Mouse (Mus musculus) CH12.LX (cell line): ENCODE measurements around the gene Cys1. TPM values are rescaled to one million over a fixed set of nuclear protein-coding genes. Genes with fewer than 3 reads are reported as not detected.
A peak's percentile ranks its signal among the peaks of the same experiment; 100 is the strongest.

Source experiments
- DNase-seq: peaks from one replicate; pipeline ENCODE4 v3.0.0-alpha.2; 2013; ENCODE audit errors: extremely low read depth
- H3K27ac ChIP-seq: 2 replicates; pipeline ENCODE4 v1.5.1; 2012; ENCODE audit warnings: low read depth, mild to moderate bottlenecking, control low read depth, moderate library complexity; ENCODE audit not compliant: insufficient read depth
- H3K27me3 ChIP-seq: replicated peaks from 2 replicates; pipeline ENCODE3; 2012; ENCODE audit warnings: inconsistent platforms
- H3K36me3 ChIP-seq, 2 experiments: replicated peaks in 1 of 2; 2 replicates each; pipeline versions ENCODE3 to v1.6.1; 2012; ENCODE audit warnings: inconsistent platforms in 1 of 2, low read length in 1 of 2, mild to moderate bottlenecking in 1 of 2, mixed read lengths in 1 of 2, moderate library complexity in 1 of 2; ENCODE audit not compliant: control insufficient read depth in 1 of 2, insufficient read depth in 1 of 2
- H3K4me1 ChIP-seq, 2 experiments: 2 replicates each; pipeline ENCODE4 v1.6.1; 2012; ENCODE audit warnings: inconsistent platforms in 1 of 2, moderate library complexity in 1 of 2; ENCODE audit not compliant: insufficient read depth in 2 of 2, control insufficient read depth in 1 of 2
- H3K4me2 ChIP-seq: 2 replicates; pipeline ENCODE4 v1.6.1; 2012; ENCODE audit warnings: low read depth, mild to moderate bottlenecking, control low read depth; ENCODE audit not compliant: poor library complexity, insufficient read depth, severe bottlenecking
- H3K4me3 ChIP-seq, 3 experiments: fragments of 150-350 bp in 1 of 3; sonication (generic) in 1 of 3; replicated peaks in 1 of 3; 2 replicates each; pipeline versions ENCODE3 to v1.5.1; 2011 to 2012; ENCODE audit warnings: low read depth in 2 of 3, low read length in 2 of 3, mild to moderate bottlenecking in 2 of 3, moderate library complexity in 2 of 3, control low read depth in 1 of 3, improper control_type of control experiment in 1 of 3, inconsistent platforms in 1 of 3, mixed read lengths in 1 of 3; ENCODE audit not compliant: poor library complexity in 1 of 3
- H3K79me2 ChIP-seq: replicated peaks from 2 replicates; pipeline ENCODE4 v1.6.1; 2012; ENCODE audit warnings: mild to moderate bottlenecking, moderate library complexity; ENCODE audit not compliant: control insufficient read depth, poor library complexity, insufficient read depth, severe bottlenecking; ENCODE audit errors: extremely low read depth
- H3K9ac ChIP-seq: 2 replicates; pipeline ENCODE4 v1.6.1; 2012; ENCODE audit warnings: low read depth, mild to moderate bottlenecking, control low read depth, moderate library complexity; ENCODE audit not compliant: insufficient read depth
- H3K9me3 ChIP-seq: replicated peaks from 2 replicates; pipeline ENCODE3; 2012; ENCODE audit warnings: low read length, inconsistent platforms, mixed read lengths
- BHLHE40 ChIP-seq: IDR thresholded peaks from 2 replicates; pipeline ENCODE4 v1.6.1; 2011; ENCODE audit warnings: mild to moderate bottlenecking, low read depth, low read length, improper control_type of control experiment
- CHD2 ChIP-seq: IDR thresholded peaks from 2 replicates; pipeline ENCODE4 v1.6.1; 2011; ENCODE audit warnings: low read length, improper control_type of control experiment
- CTCF ChIP-seq, 2 experiments: IDR thresholded peaks in 1 of 2; conservative IDR thresholded peaks in 1 of 2; 2 replicates each; pipeline ENCODE4 v1.5.1; 2011 to 2012; ENCODE audit warnings: low read depth in 2 of 2, low read length in 2 of 2, improper control_type of control experiment in 1 of 2, inconsistent platforms in 1 of 2, mild to moderate bottlenecking in 1 of 2, moderate library complexity in 1 of 2
- E2F4 ChIP-seq: IDR thresholded peaks from 2 replicates; pipeline ENCODE4 v1.6.1; 2011; ENCODE audit warnings: low read depth, low read length, improper control_type of control experiment; ENCODE audit not compliant: insufficient replicate concordance
- ELF1 ChIP-seq: IDR thresholded peaks from 2 replicates; pipeline ENCODE4 v1.6.1; 2014; ENCODE audit warnings: low read depth, mild to moderate bottlenecking, inconsistent platforms, low read length, improper control_type of control experiment
- ETS1 ChIP-seq: conservative IDR thresholded peaks from 2 replicates; pipeline ENCODE4 v1.6.1; 2012; ENCODE audit warnings: low read depth, mild to moderate bottlenecking, inconsistent platforms, low read length, improper control_type of control experiment, moderate library complexity
- HCFC1 ChIP-seq: IDR thresholded peaks from 2 replicates; pipeline ENCODE4 v1.6.1; 2012; ENCODE audit warnings: low read depth, mild to moderate bottlenecking, inconsistent platforms, low read length, improper control_type of control experiment
- IRF4 ChIP-seq: IDR thresholded peaks from 2 replicates; pipeline ENCODE4 v1.6.1; 2014; ENCODE audit warnings: low read depth, mild to moderate bottlenecking, inconsistent platforms, low read length, improper control_type of control experiment
- JUN ChIP-seq: IDR thresholded peaks from 2 replicates; pipeline ENCODE4 v1.6.1; 2011; ENCODE audit warnings: low read depth, mild to moderate bottlenecking, low read length, improper control_type of control experiment, moderate library complexity; ENCODE audit not compliant: insufficient read depth
- JUND ChIP-seq: conservative IDR thresholded peaks from 2 replicates; pipeline ENCODE4 v1.6.1; 2011; ENCODE audit warnings: low read depth, low read length, improper control_type of control experiment
- KAT2A ChIP-seq: IDR thresholded peaks from 2 replicates; pipeline ENCODE4 v1.6.1; 2012; ENCODE audit warnings: low read length, improper control_type of control experiment, inconsistent platforms; ENCODE audit not compliant: insufficient replicate concordance
- MAFK ChIP-seq: IDR thresholded peaks from 2 replicates; pipeline ENCODE4 v1.6.1; 2011; ENCODE audit warnings: low read length, improper control_type of control experiment; ENCODE audit not compliant: insufficient replicate concordance
- MAX ChIP-seq: IDR thresholded peaks from 2 replicates; pipeline ENCODE4 v1.6.1; 2011; ENCODE audit warnings: low read length, improper control_type of control experiment
- MAZ ChIP-seq: IDR thresholded peaks from 2 replicates; pipeline ENCODE4 v1.6.1; 2012; ENCODE audit warnings: low read depth, mild to moderate bottlenecking, inconsistent platforms, low read length, improper control_type of control experiment, moderate library complexity
- MEF2A ChIP-seq: IDR thresholded peaks from 2 replicates; pipeline ENCODE4 v1.6.1; 2014; ENCODE audit warnings: low read depth, mild to moderate bottlenecking, inconsistent platforms, low read length, improper control_type of control experiment, borderline replicate concordance
- MXI1 ChIP-seq: IDR thresholded peaks from 2 replicates; pipeline ENCODE4 v1.6.1; 2011; ENCODE audit warnings: mild to moderate bottlenecking, low read depth, low read length, improper control_type of control experiment
- MYC ChIP-seq: IDR thresholded peaks from 2 replicates; pipeline ENCODE4 v1.6.1; 2011; ENCODE audit warnings: low read depth, mild to moderate bottlenecking, improper control_type of control experiment, low read length
- NRF1 ChIP-seq: IDR thresholded peaks from 2 replicates; pipeline ENCODE4 v1.6.1; 2014; ENCODE audit warnings: low read depth, mild to moderate bottlenecking, inconsistent platforms, low read length, improper control_type of control experiment, moderate library complexity
- PAX5 ChIP-seq: IDR thresholded peaks from 2 replicates; pipeline ENCODE4 v1.6.1; 2012; ENCODE audit warnings: low read length, inconsistent platforms, mixed read lengths
- POLR2A ChIP-seq: IDR thresholded peaks from 2 replicates; pipeline ENCODE4 v1.6.1; 2011; ENCODE audit warnings: low read depth, mild to moderate bottlenecking, improper control_type of control experiment, low read length
- POLR2AphosphoS2 ChIP-seq: IDR thresholded peaks from 2 replicates; pipeline ENCODE4 v1.6.1; 2011; ENCODE audit warnings: low read depth, low read length, improper control_type of control experiment
- RAD21 ChIP-seq: IDR thresholded peaks from 2 replicates; pipeline ENCODE4 v1.6.1; 2011; ENCODE audit warnings: low read depth, mild to moderate bottlenecking, low read length, improper control_type of control experiment, moderate library complexity
- RCOR1 ChIP-seq: conservative IDR thresholded peaks from 2 replicates; pipeline ENCODE4 v1.6.1; 2012; ENCODE audit warnings: low read depth, mild to moderate bottlenecking, inconsistent platforms, low read length, improper control_type of control experiment
- SIN3A ChIP-seq: IDR thresholded peaks from 2 replicates; pipeline ENCODE4 v1.6.1; 2012; ENCODE audit warnings: low read length, improper control_type of control experiment, inconsistent platforms
- SMC3 ChIP-seq: IDR thresholded peaks from 2 replicates; pipeline ENCODE4 v1.6.1; 2011; ENCODE audit warnings: low read depth, low read length, improper control_type of control experiment
- UBTF ChIP-seq: IDR thresholded peaks from 2 replicates; pipeline ENCODE4 v1.6.1; 2012; ENCODE audit warnings: low read depth, mild to moderate bottlenecking, inconsistent platforms, low read length, improper control_type of control experiment, moderate library complexity
- USF2 ChIP-seq: conservative IDR thresholded peaks from 2 replicates; pipeline ENCODE4 v1.6.1; 2011; ENCODE audit warnings: low read depth, low read length, improper control_type of control experiment
- ZC3H11A ChIP-seq: IDR thresholded peaks from 2 replicates; pipeline ENCODE4 v1.6.1; 2012; ENCODE audit warnings: low read depth, mild to moderate bottlenecking, inconsistent platforms, low read length, improper control_type of control experiment
- ZKSCAN1 ChIP-seq: IDR thresholded peaks from 2 replicates; pipeline ENCODE4 v1.6.1; 2012; ENCODE audit warnings: low read depth, inconsistent platforms, low read length, improper control_type of control experiment, borderline replicate concordance
- ZMIZ1 ChIP-seq: IDR thresholded peaks from 2 replicates; pipeline ENCODE4 v1.6.1; 2012; ENCODE audit warnings: low read depth, mild to moderate bottlenecking, inconsistent platforms, low read length, improper control_type of control experiment
- ZNF384 ChIP-seq: IDR thresholded peaks from 2 replicates; pipeline ENCODE4 v1.6.1; 2012; ENCODE audit warnings: low read depth, low read length, improper control_type of control experiment, inconsistent platforms
- dilution Hi-C: fragments of 300-500 bp; cut with MboI; formaldehyde crosslinking; loops from 2 replicates; pipeline ENCODE4 v1.14.3; 2020; ENCODE audit warnings: low sequenced_read_pairs; ENCODE audit not compliant: extremely low pct_unique_long_range_greater_than_20kb, extremely low pct_ligation_motif_present
- in situ Hi-C: fragments of 300-500 bp; cut with MboI; formaldehyde crosslinking; loops from 3 replicates; pipeline ENCODE4 v1.14.3; 2019; ENCODE audit warnings: low sequenced_read_pairs, low pct_ligation_motif_present, low pct_unique_long_range_greater_than_20kb, mixed read lengths
- polyA plus RNA-seq: library from polyadenylated mRNA; unstranded; fragments of >175 nt; gene quantifications from 2 replicates; pipeline ENCODE4 v1.2.1, GENCODE M21; 2012; ENCODE audit warnings: low read depth; ENCODE audit not compliant: insufficient read length
- total RNA-seq, 2 experiments: library from RNA; depleted of rRNA; stranded (reverse); fragments of 300-350 nt in 1 of 2; fragments of >200 nt in 1 of 2; gene quantifications; 2 replicates each; pipeline ENCODE4 v1.2.3; 2012 to 2014

The Cys1 gene
- total and polyA plus RNA-seq, 3 experiments: not detected

DNA sequence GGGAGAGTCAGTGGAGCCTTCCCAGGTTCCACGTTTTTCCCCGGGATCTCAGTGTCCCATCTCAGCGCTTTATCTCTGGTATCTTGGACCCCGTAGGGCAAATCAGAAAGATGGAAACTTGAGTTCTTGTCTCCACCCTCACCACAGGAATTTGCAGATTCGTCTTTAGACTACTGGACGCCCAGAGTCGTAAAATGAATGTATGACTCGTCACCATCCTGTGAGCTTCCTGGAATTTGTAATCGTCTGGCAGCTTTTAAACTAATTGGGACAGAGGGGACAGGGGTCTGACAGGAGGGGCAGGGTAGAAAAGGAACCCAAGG lies 25.8 kb upstream of the Cys1 start:
- Histone ChIP-seq H3K4me3 (peak overlapping the region; percentile 72 to 86 (median 73)), H3K27ac (peak overlapping the region; percentile 2; the same call in 1 of the 2 replicates), H3K9me3 (no peaks in the 10 kb centered on the region), H3K79me2 (peaks cover 28% of the 10 kb centered on the region), H3K36me3 (peaks cover 19 to 46% of the 10 kb centered on the region in 2 experiments), H3K27me3 (no peaks in the 10 kb centered on the region), H3K4me1 (peaks cover 6 to 42% of the 10 kb centered on the region in 2 experiments), H3K4me2 (peak overlapping the region; percentile 77), H3K9ac (peak overlapping the region; percentile 85)
- no peak for TF ChIP-seq ZC3H11A
- no peak for TF ChIP-seq JUND
- no peak for TF ChIP-seq E2F4
- no peak for TF ChIP-seq UBTF
- no peak for TF ChIP-seq ELF1
- no peak for TF ChIP-seq CHD2
- no peak for TF ChIP-seq ZKSCAN1
- TF ChIP-seq USF2: no peak
- TF ChIP-seq IRF4: no peak
- no peak for TF ChIP-seq KAT2A
- no peak for TF ChIP-seq ZNF384
- in situ Hi-C loops (no loop called here), dilution Hi-C loops (no loop called here)
- DNase-seq: peak; percentile 55

GRCm38 (mm10) chr12:24706764-24707479 lies 25.3 kb upstream of the Cys1 start:
- in situ Hi-C loops: no loop called here
- Histone ChIP-seq H3K36me3 (peaks cover 14 to 43% of the 10 kb centered on the region in 2 experiments), H3K4me2 (peak overlapping the region; percentile 77), H3K9me3 (no peaks in the 10 kb centered on the region), H3K27ac (no peak overlapping the region; the same call in 1 of the 2 replicates), H3K9ac (peak overlapping the region; percentile 85), H3K79me2 (peaks cover 28% of the 10 kb centered on the region), H3K27me3 (no peaks in the 10 kb centered on the region), H3K4me1 (peaks cover 6 to 37% of the 10 kb centered on the region in 2 experiments), H3K4me3 (peak overlapping the region; percentile 72 to 86 (median 73))
- dilution Hi-C loops: no loop called here
- DNase-seq: peak; percentile 81
- TF ChIP-seq NRF1 (0 out of 2 replicates have a peak, but pooled peaks have one; percentile 5), BHLHE40 (no peak), MEF2A (no peak), MAZ (no peak), ETS1 (no peak), MAX (peak; percentile 70; the same call in 1 of the 2 replicates), KAT2A (0 out of 2 replicates have a peak, but pooled peaks have one; percentile 44), CTCF (conservative IDR thresholded peaks at IDR 0.05 in 1 of 2, IDR thresholded peaks at IDR 0.05 in 1 of 2; ENCODE audit: low read depth in 2 of 2, low read length in 2 of 2) (no peak), JUND (no peak), MYC (peak; percentile 57; the same call in 1 of the 2 replicates), ZMIZ1 (no peak; the same call in 1 of the 2 replicates), SMC3 (no peak), PAX5 (no peak), E2F4 (peak; percentile 94), MAFK (no peak), HCFC1 (no peak; the same call in 1 of the 2 replicates), POLR2AphosphoS2 (peak; percentile 62), POLR2A (peak; percentile 87), ZC3H11A (no peak), RAD21 (no peak), USF2 (no peak), SIN3A (peak; percentile 87), ELF1 (0 out of 2 replicates have a peak, but pooled peaks have one; percentile 14), MXI1 (peak; percentile 63), JUN (no peak), RCOR1 (no peak), CHD2 (no peak)
